Mouse (Mus musculus) limb, embryonic 11.5 days (tissue): ENCODE results near the gene Zfp330. TPM values are rescaled to one million over a fixed set of nuclear protein-coding genes. Genes with fewer than 3 reads are reported as not detected.

Experiments used
- ATAC-seq: fragments of 200-750 bp; cut with Nextera tagmentation; 2 replicates; pipeline ENCODE4 v1.8.0; 2017; ENCODE audit warnings: low read depth; ENCODE audit not compliant: insufficient number of reproducible peaks, low FRiP score, low TSS enrichment
- DNase-seq: peaks from one replicate; pipeline ENCODE4 v3.0.0-alpha.2; 2015; ENCODE audit warnings: low spot score
- H3K27ac ChIP-seq: fragments of 300-500 bp; sonication (generic); replicated peaks from 2 replicates; pipeline ENCODE4 v1.5.1; 2014; ENCODE audit warnings: low read depth, mild to moderate bottlenecking, low read length
- H3K27me3 ChIP-seq: fragments of 300-500 bp; sonication (generic); 2 replicates; pipeline ENCODE4 v1.6.1; 2014; ENCODE audit warnings: mild to moderate bottlenecking, low read length, mixed read lengths; ENCODE audit not compliant: control insufficient read depth, insufficient read depth
- H3K36me3 ChIP-seq: fragments of 300-500 bp; sonication (generic); 2 replicates; pipeline ENCODE4 v1.6.1; 2014; ENCODE audit warnings: mild to moderate bottlenecking, low read length, moderate library complexity, mixed read lengths; ENCODE audit not compliant: control insufficient read depth, insufficient read depth
- H3K4me1 ChIP-seq: fragments of 300-500 bp; sonication (generic); 2 replicates; pipeline ENCODE4 v1.6.1; 2014; ENCODE audit warnings: low read length, mixed read lengths; ENCODE audit not compliant: control insufficient read depth, insufficient read depth
- H3K4me2 ChIP-seq: fragments of 300-500 bp; sonication (generic); 2 replicates; pipeline ENCODE4 v1.6.1; 2014; ENCODE audit warnings: low read depth, mild to moderate bottlenecking, moderate library complexity; ENCODE audit not compliant: severe bottlenecking
- H3K4me3 ChIP-seq: fragments of 300-500 bp; sonication (generic); 2 replicates; pipeline ENCODE4 v1.5.1; 2014; ENCODE audit warnings: low read depth, low read length
- H3K9ac ChIP-seq: fragments of 300-500 bp; sonication (generic); 2 replicates; pipeline ENCODE4 v1.6.1; 2014; ENCODE audit warnings: mild to moderate bottlenecking, low read length
- H3K9me3 ChIP-seq: fragments of 300-500 bp; sonication (generic); 2 replicates; pipeline ENCODE4 v1.6.1; 2016; ENCODE audit warnings: low read length; ENCODE audit not compliant: control insufficient read depth
- WGBS: fragments of 180-500 bp; shearing (Covaris S2); extraction: QIAGEN DNeasy Blood & Tissue Kit; methylation state at CpG from one replicate; pipeline ENCODE4 v1.1.7; 2014; 5-methylcytosine and 5-hydroxymethylcytosine counted together
- polyA plus RNA-seq: library from polyadenylated mRNA; unstranded; fragments of >200 nt; fragmentation: Nextera tagmentation; extraction: Ambion mirVana; gene quantifications from 2 replicates; pipeline ENCODE4 v1.2.1, GENCODE M21; 2014

The Zfp330 gene
- polyA plus RNA-seq = 83.1 and 88.4 TPM in 2 replicates

DNA sequence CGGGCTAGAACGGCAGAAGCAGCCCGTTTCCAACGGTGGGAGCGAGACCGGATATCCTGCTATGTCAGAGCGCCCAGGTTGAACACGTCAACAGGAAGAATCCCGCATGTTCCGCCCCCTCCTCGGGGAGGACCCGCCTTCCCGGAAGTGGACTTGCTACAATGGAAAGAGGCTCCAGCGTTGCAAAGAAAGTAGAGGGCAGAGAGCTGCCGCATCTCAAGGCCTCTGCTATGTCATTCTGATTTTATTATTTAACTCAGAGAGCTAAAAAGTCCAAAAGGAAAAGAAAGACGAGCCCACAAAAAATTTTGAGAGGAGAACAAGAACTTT is at the start of gene Zfp330:
Gene Zfp330, minus strand, starts transcription at position 68 of the 330 bp plus-strand sequence.
- Histone ChIP-seq H3K36me3 (peaks cover 2% of the 10 kb centered on the region; the same call in 1 of the 2 replicates), H3K27ac (no peak within 1 kb of the TSS), H3K4me2 (peak within 1 kb of the TSS; percentile 74), H3K4me3 (peak within 1 kb of the TSS; percentile 83), H3K27me3 (no peaks in the 10 kb centered on the region), H3K9me3 (no peaks in the 10 kb centered on the region), H3K4me1 (no peaks in the 10 kb centered on the region), H3K9ac (peak within 1 kb of the TSS; percentile 83)
- peak; percentile 95 for ATAC-seq
- peak; percentile 94 for DNase-seq
- under 1% methylated on average over 16 of the region's 16 CpGs for WGBS

GRCm38 (mm10) chr8:82777945-82778344 is 4.0 kb upstream of the Zfp330 start:
- no peak overlapping the region for H3K4me3 ChIP-seq
- H3K27me3 ChIP-seq = no peaks in the 10 kb centered on the region
- WGBS = 34% methylated on average over 3 of the region's 3 CpGs
- ATAC-seq (no peak), DNase-seq (no peak)
- H3K9me3 ChIP-seq = no peaks in the 10 kb centered on the region
- H3K4me2 ChIP-seq = no peak overlapping the region
- H3K9ac ChIP-seq = no peak overlapping the region
- no peaks in the 10 kb centered on the region for H3K4me1 ChIP-seq
- H3K36me3 ChIP-seq = no peaks in the 10 kb centered on the region
- H3K27ac ChIP-seq = no peak overlapping the region

DNA sequence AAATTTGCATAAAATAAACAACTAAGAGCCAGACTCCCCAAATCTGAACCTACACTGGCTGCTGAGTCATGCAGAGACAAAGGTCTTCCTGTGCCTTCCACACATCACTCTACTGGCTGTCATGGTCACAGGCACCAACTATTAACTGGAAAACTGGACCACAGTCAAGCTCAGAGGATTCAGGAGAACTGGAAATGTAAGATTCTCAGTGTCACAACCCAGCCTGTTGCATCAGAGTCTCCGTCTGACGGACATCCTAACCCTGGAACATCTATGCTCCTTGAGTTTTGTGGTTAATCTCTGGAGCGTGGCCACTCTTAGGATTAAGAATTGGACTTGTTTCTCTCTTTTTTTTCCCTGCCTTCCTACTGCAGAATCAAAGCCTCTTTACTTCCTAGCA is 3.4 kb upstream of the Zfp330 start:
- no peak for ATAC-seq
- WGBS = 79% methylated on average over 3 of the region's 3 CpGs

GRCm38 (mm10) chr8:82774482-82774881 is 522 bp upstream of the Zfp330 start:
- 55% methylated on average over 6 of the region's 6 CpGs for WGBS
- peaks cover 2% of the 10 kb centered on the region; the same call in 1 of the 2 replicates for H3K36me3 ChIP-seq
- H3K4me1 ChIP-seq = no peaks in the 10 kb centered on the region
- H3K27ac ChIP-seq = no peak overlapping the region
- no peak for DNase-seq
- peak overlapping the region; percentile 83 for H3K4me3 ChIP-seq
- H3K4me2 ChIP-seq = peak overlapping the region; percentile 74
- H3K27me3 ChIP-seq = no peaks in the 10 kb centered on the region
- H3K9ac ChIP-seq = peak overlapping the region; percentile 83
- 0 out of 2 replicates have a peak, but pooled peaks have one; percentile 35 for ATAC-seq
- no peaks in the 10 kb centered on the region for H3K9me3 ChIP-seq

More for the DNA sequence above, 3.4 kb upstream of the Zfp330 start:
- Histone ChIP-seq H3K9ac (no peak overlapping the region), H3K4me3 (no peak overlapping the region), H3K4me2 (no peak overlapping the region), H3K4me1 (no peaks in the 10 kb centered on the region), H3K27ac (no peak overlapping the region), H3K27me3 (no peaks in the 10 kb centered on the region), H3K36me3 (no peaks in the 10 kb centered on the region), H3K9me3 (no peaks in the 10 kb centered on the region)
- no peak for DNase-seq

- Histone ChIP-seq H3K4me2 (peak overlapping the region; percentile 74), H3K4me1 (no peaks in the 10 kb centered on the region), H3K36me3 (peaks cover 4% of the 10 kb centered on the region; the same call in 1 of the 2 replicates), H3K4me3 (peak overlapping the region; percentile 83), H3K9me3 (no peaks in the 10 kb centered on the region), H3K9ac (peak overlapping the region; percentile 83), H3K27me3 (no peaks in the 10 kb centered on the region), H3K27ac (no peak overlapping the region)
- 4% methylated on average over 35 of the region's 35 CpGs for WGBS
- DNase-seq (no peak), ATAC-seq (peak; percentile 51; the same call in 1 of the 2 replicates)
Observed at GRCm38 (mm10) chr8:82773332-82774092, 448 bp downstream of the Zfp330 start.

- Histone ChIP-seq H3K27ac (no peak overlapping the region), H3K27me3 (no peaks in the 10 kb centered on the region), H3K4me3 (no peak overlapping the region), H3K9me3 (no peaks in the 10 kb centered on the region), H3K4me2 (no peak overlapping the region), H3K9ac (no peak overlapping the region), H3K4me1 (no peaks in the 10 kb centered on the region), H3K36me3 (peaks cover 10% of the 10 kb centered on the region; the same call in 1 of the 2 replicates)
- 94% methylated on average over 3 of the region's 3 CpGs for WGBS
- no peak for ATAC-seq
- no peak for DNase-seq
Observed at GRCm38 (mm10) chr8:82770886-82771285, 3.1 kb downstream of the Zfp330 start.

DNA sequence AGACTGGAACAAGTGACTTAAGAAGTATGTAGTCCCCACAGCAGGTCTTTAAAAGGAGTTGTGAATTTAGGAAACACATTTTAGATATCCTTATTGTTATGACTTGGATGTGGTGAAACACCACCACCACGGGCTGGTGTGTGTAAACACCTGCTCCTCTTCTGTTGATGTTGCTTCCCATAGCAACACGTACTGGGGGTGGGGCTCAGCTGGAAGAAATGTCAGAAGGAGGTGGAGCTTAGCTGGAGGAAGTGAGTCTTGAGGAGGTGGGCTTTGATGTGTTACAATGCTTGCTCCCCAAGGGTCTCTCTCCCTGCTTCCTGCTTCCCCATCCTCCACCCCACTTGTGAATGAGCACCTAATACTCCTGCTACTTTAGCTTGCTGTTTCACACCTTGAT is 14.9 kb downstream of the Zfp330 start:
- Histone ChIP-seq H3K27ac (no peak overlapping the region), H3K4me1 (no peaks in the 10 kb centered on the region), H3K9me3 (no peaks in the 10 kb centered on the region), H3K27me3 (no peaks in the 10 kb centered on the region), H3K36me3 (peaks cover 4% of the 10 kb centered on the region; the same call in 1 of the 2 replicates), H3K4me3 (no peak overlapping the region), H3K4me2 (no peak overlapping the region), H3K9ac (no peak overlapping the region)
- ATAC-seq (no peak), DNase-seq (no peak)
- 45% methylated on average over 2 of the region's 2 CpGs for WGBS

GRCm38 (mm10) chr8:82754946-82755345 is 19.0 kb downstream of the Zfp330 start:
- no peak for DNase-seq
- no peak overlapping the region for H3K4me2 ChIP-seq
- H3K4me1 ChIP-seq = no peaks in the 10 kb centered on the region
- WGBS = 96% methylated on average over 14 of the region's 14 CpGs
- H3K9me3 ChIP-seq = no peaks in the 10 kb centered on the region
- no peak overlapping the region for H3K9ac ChIP-seq
- H3K27me3 ChIP-seq = no peaks in the 10 kb centered on the region
- H3K27ac ChIP-seq = no peak overlapping the region
- H3K4me3 ChIP-seq = no peak overlapping the region
- ATAC-seq = no peak
- no peaks in the 10 kb centered on the region for H3K36me3 ChIP-seq
